Mouse (Mus musculus) erythroblast, embryonic 14.5 days (primary cell): ENCODE data around the gene Vps72.

Experiments
- GATA1 ChIP-seq: IDR thresholded peaks from 2 replicates; pipeline ENCODE4 v1.6.1; 2012; ENCODE audit warnings: low read length, inconsistent platforms, mixed read lengths
- TAL1 ChIP-seq: IDR thresholded peaks from 3 replicates; pipeline ENCODE4 v1.6.1; 2012; ENCODE audit warnings: low read length, inconsistent platforms, mixed read lengths

DNA sequence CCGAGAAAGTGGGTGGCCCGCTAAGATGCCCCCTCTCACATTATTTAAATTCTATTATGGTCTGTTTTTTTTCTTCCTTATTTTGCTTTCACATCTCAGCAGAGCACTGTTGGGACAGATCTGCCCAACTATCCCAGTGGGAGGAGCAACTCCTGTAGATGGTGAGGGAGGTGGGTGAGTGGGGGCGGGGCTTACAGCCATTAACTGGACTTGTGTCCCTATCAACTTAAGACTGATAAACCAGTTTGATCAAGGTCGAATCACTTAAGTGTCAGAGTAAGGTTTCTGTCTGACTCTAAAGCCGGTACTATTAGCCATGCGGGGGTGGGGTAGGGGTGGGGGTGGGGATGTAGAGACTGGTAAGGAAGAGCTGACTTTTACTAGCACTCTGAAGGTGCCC lies 24.2 kb downstream of the Vps72 start:
- TF ChIP-seq GATA1 (no peak), TAL1 (no peak)
